Mouse (Mus musculus): ENCODE data around the gene Pcnx2. TPM values are rescaled to one million over a fixed set of nuclear protein-coding genes. Genes with fewer than 3 reads are reported as not detected.

Pcnx2 gene
- polyA plus RNA-seq, 1 experiment from 2014 or later = 1.4 TPM

DNA sequence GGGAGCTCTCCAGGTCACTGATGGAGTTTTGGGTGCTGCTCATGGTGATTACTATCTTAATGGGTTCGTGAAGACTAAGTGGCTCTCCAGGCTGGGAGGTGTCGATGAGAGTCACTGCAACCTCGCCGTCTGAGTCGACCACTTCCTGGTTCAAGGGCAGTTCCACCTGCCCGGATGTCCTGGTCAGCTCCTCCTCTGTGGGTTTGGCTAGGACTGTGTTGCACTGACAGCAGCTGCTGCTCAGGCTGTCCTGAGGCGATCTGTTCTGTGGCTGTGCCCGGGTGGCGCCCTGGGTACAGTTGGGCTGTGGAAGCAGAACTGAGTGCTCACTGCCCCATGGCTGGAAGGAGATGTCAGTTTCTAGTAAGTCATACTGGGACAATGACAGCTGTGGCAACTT lies 10.6 kb downstream of the Pcnx2 start:
- H3K4me3 ChIP-seq = no peak overlapping the region
- H3K4me2 ChIP-seq (replicated peaks) = no peak overlapping the region
- H3K36me3 ChIP-seq = peaks cover 13% of the 10 kb centered on the region; the same call in 1 of the 2 replicates
- no peaks in the 10 kb centered on the region for H3K27me3 ChIP-seq (replicated peaks)
- no peak overlapping the region for H3K9ac ChIP-seq
- no peak overlapping the region for H3K27ac ChIP-seq
- H3K4me1 ChIP-seq = no peaks in the 10 kb centered on the region
- H3K9me3 ChIP-seq = no peaks in the 10 kb centered on the region
- no peak for ATAC-seq (ENCODE audit: low FRiP score, low read depth)
- 86% methylated on average over 9 of the region's 9 CpGs for WGBS

DNA sequence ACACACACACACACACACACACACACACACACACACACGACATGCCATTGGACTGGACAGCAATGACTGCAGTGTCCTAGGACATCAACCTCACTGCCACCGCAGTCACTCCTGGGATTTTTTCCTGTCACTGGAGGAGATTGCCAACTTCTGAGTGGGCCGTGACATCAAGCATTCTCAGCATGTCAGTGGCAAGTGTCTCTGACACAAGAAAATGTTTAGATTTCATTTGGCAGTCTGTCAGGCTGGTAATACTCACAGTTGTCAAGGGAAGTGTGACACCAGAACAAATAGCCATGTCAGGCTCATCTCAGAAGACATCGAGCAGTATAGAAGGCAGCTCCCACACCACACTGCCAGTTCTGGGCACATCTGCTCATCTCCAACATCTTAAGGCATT lies 17.7 kb downstream of the Pcnx2 start:
- H3K27me3 ChIP-seq (replicated peaks) = no peaks in the 10 kb centered on the region
- H3K27ac ChIP-seq = no peak overlapping the region
- H3K9ac ChIP-seq = no peak overlapping the region
- WGBS = 86% methylated on average over 4 of the region's 4 CpGs
- no peak for ATAC-seq (ENCODE audit: low FRiP score, low read depth)
- H3K4me3 ChIP-seq = no peak overlapping the region
- H3K9me3 ChIP-seq = no peaks in the 10 kb centered on the region
- no peaks in the 10 kb centered on the region for H3K4me1 ChIP-seq
- H3K4me2 ChIP-seq (replicated peaks) = no peak overlapping the region
- no peaks in the 10 kb centered on the region for H3K36me3 ChIP-seq

GRCm38 (mm10) chr8:125873250-125873534 lies 24.9 kb downstream of the Pcnx2 start:
- H3K9me3 ChIP-seq = no peaks in the 10 kb centered on the region
- no peak for ATAC-seq (ENCODE audit: low FRiP score, low read depth)
- H3K36me3 ChIP-seq = no peaks in the 10 kb centered on the region
- H3K4me2 ChIP-seq (replicated peaks) = no peak overlapping the region
- no peak overlapping the region for H3K4me3 ChIP-seq
- H3K27ac ChIP-seq = no peak overlapping the region
- 89% methylated on average over 2 of the region's 2 CpGs for WGBS
- H3K27me3 ChIP-seq (replicated peaks) = no peaks in the 10 kb centered on the region
- H3K4me1 ChIP-seq = peaks cover 7% of the 10 kb centered on the region; the same call in 1 of the 2 replicates
- H3K9ac ChIP-seq = no peak overlapping the region

GRCm38 (mm10) chr8:125872501-125873249 lies 25.4 kb downstream of the Pcnx2 start:
- Histone ChIP-seq H3K9me3 (no peaks in the 10 kb centered on the region), H3K4me3 (no peak overlapping the region), H3K27me3 (replicated peaks) (no peaks in the 10 kb centered on the region), H3K36me3 (no peaks in the 10 kb centered on the region), H3K4me2 (replicated peaks) (no peak overlapping the region), H3K4me1 (peaks cover 7% of the 10 kb centered on the region; the same call in 1 of the 2 replicates), H3K9ac (no peak overlapping the region), H3K27ac (no peak overlapping the region)
- no peak for ATAC-seq (ENCODE audit: low FRiP score, low read depth)
- WGBS = 47% methylated on average over 9 of the region's 9 CpGs

- peak; percentile 58; the same call in 1 of the 2 replicates for ATAC-seq (ENCODE audit: low FRiP score, low read depth)
- no peaks in the 10 kb centered on the region for H3K36me3 ChIP-seq
- H3K4me1 ChIP-seq = peaks cover 7% of the 10 kb centered on the region; the same call in 1 of the 2 replicates
- H3K27me3 ChIP-seq (replicated peaks) = no peaks in the 10 kb centered on the region
- no peaks in the 10 kb centered on the region for H3K9me3 ChIP-seq
- H3K9ac ChIP-seq = no peak overlapping the region
- H3K4me3 ChIP-seq = no peak overlapping the region
- 2% methylated on average over 7 of the region's 7 CpGs for WGBS
- H3K4me2 ChIP-seq (replicated peaks) = 0 out of 2 replicates have a peak overlapping the region, but pooled peaks have one; percentile 27
- H3K27ac ChIP-seq = no peak overlapping the region
These were observed 27.2 kb downstream of the Pcnx2 start for GRCm38 (mm10) chr8:125870821-125871321.

DNA sequence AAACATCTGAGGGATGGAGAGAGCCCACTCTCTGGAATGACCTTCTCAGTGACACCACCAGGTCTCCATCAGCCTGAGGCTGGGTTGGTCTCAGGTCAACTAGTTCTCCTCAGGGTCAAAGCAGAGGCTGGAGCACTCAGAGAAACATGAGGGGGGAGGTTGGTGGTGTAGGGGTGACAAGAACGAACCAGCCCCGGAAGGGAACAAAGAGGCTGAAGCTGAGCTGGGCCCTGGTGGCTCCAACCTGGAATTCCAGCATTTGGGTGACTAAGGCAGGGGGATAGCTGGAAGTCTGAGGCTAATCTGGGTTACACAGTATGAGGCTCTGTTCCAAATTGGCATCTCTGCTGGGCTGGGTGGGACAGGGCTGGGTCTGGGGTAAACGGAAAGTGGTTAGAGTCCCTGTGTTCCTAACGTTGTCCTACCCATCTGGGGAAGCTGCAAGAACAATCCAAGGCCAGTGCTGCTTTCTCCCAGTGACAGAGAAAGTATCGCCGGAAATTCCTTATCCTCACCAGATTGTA lies 27.9 kb downstream of the Pcnx2 start:
- WGBS = 35% methylated on average over 6 of the region's 6 CpGs
- Histone ChIP-seq H3K4me1 (peaks cover 7% of the 10 kb centered on the region; the same call in 1 of the 2 replicates), H3K27ac (no peak overlapping the region), H3K9ac (no peak overlapping the region), H3K4me3 (no peak overlapping the region), H3K27me3 (replicated peaks) (no peaks in the 10 kb centered on the region), H3K9me3 (no peaks in the 10 kb centered on the region), H3K36me3 (no peaks in the 10 kb centered on the region), H3K4me2 (replicated peaks) (no peak overlapping the region)
- 0 out of 2 replicates have a peak, but pooled peaks have one; percentile 25 for ATAC-seq (ENCODE audit: low FRiP score, low read depth)

DNA sequence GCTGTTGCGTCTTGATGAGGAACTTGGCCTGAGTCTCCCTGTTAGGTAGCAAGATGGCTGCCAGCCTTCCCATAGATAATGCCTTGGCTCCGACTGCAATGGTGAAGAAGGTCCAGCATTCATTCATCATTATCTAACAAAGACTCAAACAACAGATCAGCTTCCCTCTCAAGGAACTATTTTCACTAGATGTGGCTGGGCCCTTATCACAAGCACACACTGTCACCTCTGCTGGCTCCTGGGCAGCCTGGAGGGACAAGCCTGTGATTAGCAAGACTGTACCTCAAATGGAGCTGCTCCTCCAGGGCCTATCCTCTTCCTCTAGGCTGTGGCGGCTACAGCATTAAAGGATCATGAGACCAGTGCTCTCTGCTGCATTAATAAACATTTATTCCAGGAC lies 28.4 kb downstream of the Pcnx2 start:
- H3K27ac ChIP-seq = no peak overlapping the region
- no peak overlapping the region for H3K9ac ChIP-seq
- no peaks in the 10 kb centered on the region for H3K36me3 ChIP-seq
- H3K9me3 ChIP-seq = no peaks in the 10 kb centered on the region
- 86% methylated on average over 3 of the region's 3 CpGs for WGBS
- H3K4me3 ChIP-seq = no peak overlapping the region
- no peak overlapping the region for H3K4me2 ChIP-seq (replicated peaks)
- H3K27me3 ChIP-seq (replicated peaks) = no peaks in the 10 kb centered on the region
- ATAC-seq (ENCODE audit: low FRiP score, low read depth) = no peak
- peaks cover 7% of the 10 kb centered on the region; the same call in 1 of the 2 replicates for H3K4me1 ChIP-seq

DNA sequence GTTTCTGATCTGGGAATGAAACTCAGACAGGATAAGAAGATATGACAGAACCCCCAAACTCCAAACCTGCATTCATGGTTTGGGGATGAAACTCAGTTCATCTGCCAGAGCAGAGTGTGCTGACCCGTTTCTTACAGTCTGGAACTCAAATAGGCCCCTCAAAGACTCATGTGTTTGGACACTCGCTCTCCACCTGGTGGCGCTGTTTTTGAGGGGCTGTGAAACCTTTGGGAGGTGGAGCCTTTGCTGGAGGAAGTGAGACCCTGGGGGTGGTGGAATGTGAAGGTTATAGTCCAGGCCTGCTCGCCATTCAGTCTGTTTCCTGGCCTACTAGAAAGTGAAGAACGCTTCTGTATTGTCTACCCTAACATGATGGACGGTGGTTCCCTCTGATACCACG lies 29.6 kb downstream of the Pcnx2 start:
- H3K27me3 ChIP-seq (replicated peaks) = no peaks in the 10 kb centered on the region; the same call in 1 of the 2 replicates
- no peaks in the 10 kb centered on the region for H3K36me3 ChIP-seq
- no peaks in the 10 kb centered on the region for H3K9me3 ChIP-seq
- H3K9ac ChIP-seq = no peak overlapping the region
- H3K4me2 ChIP-seq (replicated peaks) = no peak overlapping the region
- H3K27ac ChIP-seq = no peak overlapping the region
- H3K4me3 ChIP-seq = no peak overlapping the region
- 69% methylated on average over 7 of the region's 7 CpGs for WGBS
- H3K4me1 ChIP-seq = peaks cover 7% of the 10 kb centered on the region; the same call in 1 of the 2 replicates
- ATAC-seq (ENCODE audit: low FRiP score, low read depth) = no peak

DNA sequence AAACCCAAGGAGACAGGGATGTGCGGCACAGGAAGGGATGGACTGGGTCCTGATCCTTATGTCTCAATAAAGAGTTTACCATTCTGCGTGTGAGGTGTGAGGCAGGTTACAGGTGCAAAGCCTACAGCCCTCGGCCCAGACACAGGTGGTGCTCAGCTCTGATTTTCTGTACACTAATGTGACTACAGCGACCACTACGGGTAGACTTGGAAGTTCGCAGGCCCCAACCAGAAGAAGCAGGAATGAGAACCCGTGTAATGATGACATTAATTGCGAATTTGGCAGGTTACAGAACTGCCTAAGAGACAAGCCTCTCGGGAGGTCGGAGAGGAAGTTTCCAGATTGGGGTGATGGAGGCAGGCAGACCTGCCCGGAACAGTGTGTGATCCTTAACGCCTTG lies 32.0 kb downstream of the Pcnx2 start:
- H3K4me1 ChIP-seq = peaks cover 14% of the 10 kb centered on the region
- peaks cover 5% of the 10 kb centered on the region for H3K27me3 ChIP-seq (replicated peaks)
- H3K9ac ChIP-seq = no peak overlapping the region
- no peaks in the 10 kb centered on the region for H3K9me3 ChIP-seq
- H3K27ac ChIP-seq = no peak overlapping the region
- WGBS = 83% methylated on average over 12 of the region's 12 CpGs
- H3K36me3 ChIP-seq = no peaks in the 10 kb centered on the region
- ATAC-seq (ENCODE audit: low FRiP score, low read depth) = no peak
- H3K4me3 ChIP-seq = no peak overlapping the region
- no peak overlapping the region for H3K4me2 ChIP-seq (replicated peaks)

GRCm38 (mm10) chr8:125857251-125857650 lies 40.9 kb downstream of the Pcnx2 start:
- Histone ChIP-seq H3K4me1 (peaks cover 2% of the 10 kb centered on the region), H3K9me3 (no peaks in the 10 kb centered on the region), H3K4me2 (replicated peaks) (no peak overlapping the region), H3K27me3 (replicated peaks) (peaks cover 3% of the 10 kb centered on the region; the same call in 1 of the 2 replicates), H3K36me3 (no peaks in the 10 kb centered on the region), H3K9ac (no peak overlapping the region), H3K4me3 (no peak overlapping the region), H3K27ac (no peak overlapping the region)
- ATAC-seq (ENCODE audit: low FRiP score, low read depth) = no peak
- 59% methylated on average over 6 of the region's 6 CpGs for WGBS

DNA sequence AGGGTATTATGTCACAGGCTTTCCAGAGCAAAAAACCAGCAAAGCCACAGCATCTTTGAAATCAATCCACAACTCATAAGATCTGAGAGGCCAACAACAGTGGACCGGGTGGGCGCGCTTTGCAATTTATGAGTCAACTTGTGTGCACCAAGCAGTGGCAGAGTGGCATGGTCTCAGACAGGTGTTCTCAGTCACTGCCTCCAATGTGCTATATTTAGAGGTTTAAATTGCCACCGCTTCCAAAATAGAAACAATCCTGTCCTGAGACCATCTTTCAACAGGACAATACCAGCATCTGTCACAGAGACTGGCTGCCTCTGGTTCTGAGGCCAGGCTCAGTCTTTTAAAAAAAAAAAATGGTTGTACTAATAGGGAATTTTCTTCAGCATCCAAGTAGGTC lies 42.0 kb downstream of the Pcnx2 start:
- Histone ChIP-seq H3K27me3 (replicated peaks) (0 out of 2 replicates have a peak, but pooled peaks cover 3% of the 10 kb centered on the region), H3K36me3 (no peaks in the 10 kb centered on the region), H3K9me3 (no peaks in the 10 kb centered on the region), H3K4me1 (no peaks in the 10 kb centered on the region), H3K9ac (no peak overlapping the region), H3K27ac (no peak overlapping the region), H3K4me3 (no peak overlapping the region), H3K4me2 (replicated peaks) (no peak overlapping the region)
- WGBS = 80% methylated on average over 4 of the region's 4 CpGs
- no peak for ATAC-seq (ENCODE audit: low FRiP score, low read depth)

- H3K9ac ChIP-seq = no peak overlapping the region
- no peaks in the 10 kb centered on the region for H3K9me3 ChIP-seq
- no peak for ATAC-seq (ENCODE audit: low FRiP score, low read depth)
- no peak overlapping the region for H3K27ac ChIP-seq
- H3K4me3 ChIP-seq = no peak overlapping the region
- WGBS = 81% methylated on average over 7 of the region's 7 CpGs
- H3K27me3 ChIP-seq (replicated peaks) = peaks cover 5% of the 10 kb centered on the region; the same call in 1 of the 2 replicates
- H3K36me3 ChIP-seq = no peaks in the 10 kb centered on the region
- no peak overlapping the region for H3K4me2 ChIP-seq (replicated peaks)
- no peaks in the 10 kb centered on the region for H3K4me1 ChIP-seq
These were observed 43.7 kb downstream of the Pcnx2 start for GRCm38 (mm10) chr8:125854379-125854778.
